Mouse (Mus musculus) spleen, embryonic (tissue): ENCODE results near the gene Sass6.
"Not testable (repeated sequence)": the region's sequence is repeated elsewhere in the genome, so short reads cannot be mapped to it uniquely, and the experiment has no call there.

Experiments used
- CTCF ChIA-PET: fragments of 350-600 bp; sonication (Branson Sonifier 250); formaldehyde crosslinking; loops from one replicate; lab custom pipeline; 2022; lab: Charles Lee

Gene Sass6

DNA sequence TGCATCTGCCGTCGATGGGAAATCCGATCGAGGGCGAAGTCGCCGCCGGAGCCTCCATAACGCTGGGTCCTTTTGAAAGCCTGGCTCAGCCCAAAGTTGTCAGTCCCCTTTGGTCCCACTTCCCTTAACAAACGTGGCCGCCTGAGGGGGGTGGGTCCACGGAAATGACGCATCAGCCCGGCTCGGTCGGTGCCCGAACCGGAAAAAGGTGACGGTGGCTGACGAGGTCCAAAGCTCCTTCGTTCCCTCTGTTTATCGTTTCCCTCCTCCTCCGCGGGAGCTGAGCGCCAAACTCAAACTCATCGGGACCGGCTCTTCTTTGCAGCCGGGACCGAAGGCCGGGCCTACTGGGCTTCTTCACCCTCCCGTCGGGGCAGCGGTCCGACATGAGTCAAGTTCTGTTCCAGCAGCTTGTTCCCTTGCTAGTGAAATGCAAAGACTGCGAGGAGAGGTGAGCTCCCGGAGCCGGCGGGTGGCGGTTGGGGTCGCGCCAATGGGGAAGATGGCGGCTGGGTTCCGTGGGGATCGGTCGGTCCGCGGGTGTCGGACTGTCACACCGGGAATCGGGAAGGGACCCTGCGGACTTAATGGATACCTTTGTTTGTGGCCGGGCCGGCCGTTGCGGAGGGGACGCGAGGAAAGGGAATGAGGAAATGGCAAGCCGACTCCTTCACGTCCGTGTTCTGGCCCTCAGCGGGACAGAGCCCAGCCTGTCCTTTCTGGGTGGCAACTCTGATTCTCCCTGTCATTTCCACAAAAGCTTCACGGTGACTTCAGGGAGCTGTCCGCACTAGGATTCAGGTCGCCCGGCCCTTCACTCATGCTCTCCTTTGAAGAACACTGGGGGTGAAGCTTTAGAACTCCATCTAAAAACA lies at the start of gene Sass6:
Gene Sass6 (plus strand): TSS at position 255 of the 875 bp plus-strand sequence.
- CTCF ChIA-PET, result interaction anchor here (0.5 kb wide), 1 partner anchor 156 kb away, joined by 3 read pairs; no protein-coding TSS in a partner anchor

DNA sequence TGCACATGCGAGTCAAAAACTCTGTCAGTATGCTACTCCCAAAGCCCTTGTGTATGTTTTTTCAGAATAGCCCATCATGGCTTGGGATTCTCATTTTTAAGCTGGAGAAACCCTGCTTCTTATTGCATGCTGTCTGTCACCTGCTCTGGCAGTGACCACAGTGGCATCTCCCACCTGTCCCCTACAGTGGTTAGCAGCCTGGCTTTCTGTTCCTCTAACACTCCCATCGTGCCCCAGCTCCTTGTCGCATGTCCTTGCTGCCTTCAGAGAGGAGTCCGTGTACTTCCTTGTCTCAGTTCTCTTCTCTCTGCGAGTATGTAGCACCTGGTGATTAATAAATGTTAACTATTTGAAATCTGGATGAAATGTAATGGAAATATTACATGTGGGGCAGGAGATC lies 47.4 kb upstream of the Sass6 start:
- CTCF ChIA-PET, result no interaction called here

GRCm38 (mm10) chr3:116551362-116551761 lies 43.4 kb upstream of the Sass6 start:
- CTCF ChIA-PET, result no interaction called here

DNA sequence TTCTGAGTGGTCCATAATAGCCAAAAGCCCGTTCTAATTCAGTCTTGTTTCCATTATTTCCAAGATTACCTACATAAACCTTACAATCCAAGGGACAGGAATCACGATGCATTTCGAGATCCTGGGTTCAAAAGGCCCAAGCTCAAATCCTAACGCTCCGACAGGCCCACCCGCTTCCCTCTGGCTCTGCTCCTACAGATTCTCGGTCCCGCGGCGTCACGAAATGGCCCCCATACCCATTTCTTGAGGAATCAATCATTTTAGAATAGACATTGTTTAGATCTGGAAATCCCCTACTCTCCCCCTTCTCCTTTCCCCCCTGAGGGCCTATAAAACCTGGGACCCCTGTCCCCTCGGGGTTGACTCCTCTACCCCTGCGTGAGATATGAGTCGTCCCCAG lies 33.5 kb upstream of the Sass6 start:
- CTCF ChIA-PET, result not testable (repeated sequence)

DNA sequence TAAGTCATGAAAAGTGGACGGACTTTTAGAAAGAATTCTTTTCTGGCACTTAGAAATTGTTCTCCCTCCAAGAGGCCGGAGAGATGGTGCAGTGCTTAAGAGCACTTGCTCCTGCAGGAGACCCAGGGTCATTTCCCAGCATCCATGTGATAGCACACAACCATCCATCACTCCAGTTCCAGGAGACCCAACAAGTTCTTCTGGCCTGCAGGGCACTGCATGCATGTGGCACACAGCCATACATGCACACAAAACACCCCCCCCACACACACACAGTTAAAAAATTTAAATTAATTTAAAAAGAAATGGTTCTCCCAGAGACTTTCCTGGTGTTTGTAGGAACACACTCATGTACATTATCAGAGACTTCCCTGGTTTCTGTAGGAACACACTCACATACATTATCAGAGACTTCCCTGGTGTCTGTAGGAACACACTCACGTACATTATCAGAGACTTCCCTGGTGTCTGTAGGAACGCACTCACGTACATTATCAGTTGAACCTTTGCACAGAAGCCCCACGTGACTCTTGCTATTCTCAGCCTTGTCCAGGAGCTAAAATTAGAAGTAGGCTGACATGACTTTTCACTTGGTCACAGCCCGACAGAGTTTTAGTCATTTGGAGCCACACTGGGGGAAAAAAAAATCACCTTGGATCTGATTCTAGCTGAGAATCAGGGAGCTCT lies 32.2 kb upstream of the Sass6 start, which contains the start of gene Lrrc39:
Gene Lrrc39 (plus strand): TSS at position 566 of the 687 bp plus-strand sequence.
- CTCF ChIA-PET, result no interaction called here

DNA sequence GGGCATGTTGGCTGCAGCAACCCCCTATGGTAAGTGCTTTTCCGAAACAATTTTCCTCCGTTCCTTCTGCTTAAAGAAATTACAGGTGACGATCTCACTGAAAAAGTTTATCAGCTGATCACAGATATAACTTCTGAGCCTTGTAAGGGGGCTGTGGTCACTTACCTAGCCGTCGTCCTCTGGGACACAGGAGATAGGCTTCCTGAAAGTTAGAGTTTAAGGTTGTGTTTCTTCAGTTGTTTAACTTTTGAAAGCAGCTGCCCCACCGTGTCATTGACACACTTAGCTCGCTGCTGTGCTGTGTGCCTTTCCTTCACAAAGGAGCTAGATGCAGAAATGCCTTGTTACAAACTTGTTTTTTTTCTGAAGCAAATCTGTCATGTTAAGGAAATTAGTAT lies 31.7 kb upstream of the Sass6 start:
- CTCF ChIA-PET, result no interaction called here

DNA sequence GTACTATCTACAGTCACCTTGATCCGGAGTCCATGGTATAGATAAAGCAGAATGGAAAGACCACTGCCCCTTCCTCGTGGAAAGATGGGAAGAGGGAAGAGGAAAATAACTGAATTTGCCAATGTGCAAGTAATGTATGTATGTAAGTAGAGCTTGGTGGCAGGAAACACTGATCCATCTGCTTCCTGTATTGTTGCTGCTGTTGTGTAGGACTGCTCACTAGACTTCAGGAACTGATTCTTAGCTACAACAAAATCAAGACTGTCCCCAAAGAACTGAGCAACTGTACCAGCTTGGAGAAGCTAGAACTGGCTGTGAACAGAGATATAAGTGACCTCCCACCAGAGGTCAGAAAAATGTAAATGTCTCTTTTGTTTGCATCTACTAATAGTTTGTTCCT lies 24.2 kb upstream of the Sass6 start:
- CTCF ChIA-PET, result no interaction called here

DNA sequence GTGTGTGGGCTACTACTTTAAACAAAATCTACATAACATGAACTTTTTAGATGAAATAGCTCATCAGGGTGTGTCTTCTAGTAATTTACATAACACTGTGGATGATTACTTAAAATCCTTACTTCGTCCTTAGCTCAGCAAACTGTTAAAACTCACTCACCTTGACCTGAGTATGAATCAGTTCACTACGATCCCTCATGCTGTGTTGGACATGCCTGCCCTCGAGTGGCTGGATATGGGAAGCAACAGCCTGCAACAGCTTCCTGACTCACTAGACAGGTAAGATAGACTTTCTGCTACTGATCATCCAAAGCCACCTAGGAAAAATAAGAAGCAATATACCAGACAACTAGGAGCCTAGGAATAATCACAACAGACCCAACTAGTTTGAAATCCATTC lies 17.5 kb upstream of the Sass6 start:
- CTCF ChIA-PET, result no interaction called here

DNA sequence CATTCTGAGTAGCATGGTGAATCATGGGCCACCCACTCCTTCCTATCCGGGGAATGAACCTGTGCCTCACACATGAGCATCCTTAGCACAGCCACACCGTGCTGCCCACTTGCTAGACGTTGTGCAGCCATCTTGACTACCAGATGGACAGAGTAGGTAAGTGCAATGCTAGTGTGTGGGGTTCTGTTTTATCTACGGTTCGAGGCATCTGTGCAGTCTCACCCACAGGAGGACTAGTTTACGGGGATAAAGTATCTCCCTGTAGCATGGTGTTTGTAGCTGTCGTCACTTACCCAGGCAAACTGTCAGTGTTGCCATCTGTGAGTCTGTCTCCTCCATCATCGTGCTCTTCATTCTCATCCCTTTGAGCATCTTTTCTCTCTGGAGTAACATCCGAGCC lies 12.6 kb upstream of the Sass6 start:
- CTCF ChIA-PET, result no interaction called here

DNA sequence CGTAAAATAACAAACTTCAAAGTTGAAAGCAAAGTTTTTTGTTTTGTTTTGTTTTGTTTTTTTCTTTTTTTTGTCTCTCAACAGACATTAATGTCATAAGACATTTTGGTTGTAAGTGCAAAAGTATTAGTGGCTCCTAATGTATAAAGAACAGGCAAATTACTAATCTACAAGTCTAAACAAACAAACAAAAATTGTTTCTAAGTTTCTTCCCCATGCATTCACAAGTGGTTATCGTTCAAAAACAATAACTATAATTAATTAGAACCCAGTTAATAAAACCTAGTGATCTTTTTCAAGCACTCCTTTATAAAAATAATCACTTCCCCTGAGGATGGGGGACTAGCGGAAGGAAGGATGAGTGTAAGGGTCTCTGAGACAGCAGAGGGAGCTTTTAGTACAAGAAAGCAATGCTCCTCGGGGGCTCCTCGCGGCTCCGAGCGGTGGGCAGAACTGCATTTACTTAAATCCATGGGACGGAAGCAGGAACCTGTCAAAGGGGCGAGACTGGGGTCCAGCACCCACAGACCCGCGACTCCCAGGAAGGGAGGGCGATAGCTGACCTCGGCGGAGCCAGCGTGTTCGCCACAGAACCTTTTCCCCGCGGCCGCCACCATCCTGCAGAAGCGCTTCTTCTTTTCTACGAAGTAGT lies 580 bp upstream of the Sass6 start:
- CTCF ChIA-PET, result interaction anchor here (0.5 kb wide), 1 partner anchor 157 kb away, joined by 3 read pairs; no protein-coding TSS in a partner anchor

GRCm38 (mm10) chr3:116595603-116595991 lies 815 bp downstream of the Sass6 start:
- CTCF ChIA-PET, result no interaction called here

GRCm38 (mm10) chr3:116599705-116600104 lies 4.9 kb downstream of the Sass6 start:
- CTCF ChIA-PET, result no interaction called here

DNA sequence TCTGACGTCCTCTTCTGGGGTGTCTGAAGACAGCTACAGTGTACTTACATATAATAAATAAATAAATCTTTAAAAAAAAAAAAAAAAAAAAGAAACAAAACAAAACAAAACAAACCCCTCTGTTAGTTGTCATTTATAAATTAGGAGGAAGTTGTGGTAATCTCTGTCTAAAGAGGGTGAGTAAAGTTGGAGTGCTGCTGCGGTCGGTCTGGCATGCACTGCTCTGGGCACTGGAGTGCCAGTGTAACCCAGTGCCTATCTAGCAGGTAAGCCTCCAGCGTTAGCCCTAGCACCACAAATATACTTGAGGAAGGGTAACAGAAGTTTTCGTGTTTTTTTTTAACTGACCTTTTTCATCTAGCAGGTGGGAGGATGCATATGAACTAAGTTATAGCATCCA lies 6.2 kb downstream of the Sass6 start:
- CTCF ChIA-PET, result no interaction called here

GRCm38 (mm10) chr3:116601781-116602180 lies 7.0 kb downstream of the Sass6 start:
- CTCF ChIA-PET, result interaction anchor here (0.5 kb wide), 1 partner anchor 173 kb away, joined by 3 read pairs; no protein-coding TSS in a partner anchor

- CTCF ChIA-PET, result no interaction called here
These were observed 9.8 kb downstream of the Sass6 start for GRCm38 (mm10) chr3:116604570-116604969.

DNA sequence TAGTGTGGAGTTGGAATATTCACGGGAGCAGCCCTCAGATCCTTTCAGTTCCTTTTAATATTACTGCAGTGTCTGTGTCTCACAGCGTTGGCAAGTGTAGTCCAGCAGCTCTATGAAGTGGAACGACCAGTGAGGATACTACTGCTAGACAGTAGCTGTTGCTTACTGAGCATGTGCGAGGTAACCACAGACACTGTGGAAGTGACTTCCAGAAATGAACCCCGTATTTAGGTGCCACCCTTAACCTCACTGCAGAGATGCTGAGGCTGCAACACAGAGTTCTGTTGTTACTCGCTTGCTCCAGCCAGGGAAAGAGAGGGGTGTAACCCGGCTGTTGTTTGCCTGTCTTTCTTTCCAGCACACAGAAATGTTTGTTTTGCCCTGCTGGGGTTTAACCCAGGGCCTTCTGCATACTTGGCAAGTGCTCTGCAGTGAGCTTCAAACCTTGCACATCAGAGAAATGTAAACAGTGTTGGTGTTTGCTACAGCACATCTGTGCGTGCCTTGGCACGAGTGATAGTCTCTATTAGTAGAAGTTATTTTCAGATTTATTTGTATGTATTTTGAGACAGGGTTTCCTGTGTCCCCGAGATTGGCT lies 19.6 kb downstream of the Sass6 start, which contains the start of gene Trmt13:
Gene Trmt13 (minus strand): TSS at position 293 of the 598 bp plus-strand sequence.
- CTCF ChIA-PET, result interaction anchor here (0.7 kb wide), 1 partner anchor 615 kb away, joined by 3 read pairs; no protein-coding TSS in a partner anchor

DNA sequence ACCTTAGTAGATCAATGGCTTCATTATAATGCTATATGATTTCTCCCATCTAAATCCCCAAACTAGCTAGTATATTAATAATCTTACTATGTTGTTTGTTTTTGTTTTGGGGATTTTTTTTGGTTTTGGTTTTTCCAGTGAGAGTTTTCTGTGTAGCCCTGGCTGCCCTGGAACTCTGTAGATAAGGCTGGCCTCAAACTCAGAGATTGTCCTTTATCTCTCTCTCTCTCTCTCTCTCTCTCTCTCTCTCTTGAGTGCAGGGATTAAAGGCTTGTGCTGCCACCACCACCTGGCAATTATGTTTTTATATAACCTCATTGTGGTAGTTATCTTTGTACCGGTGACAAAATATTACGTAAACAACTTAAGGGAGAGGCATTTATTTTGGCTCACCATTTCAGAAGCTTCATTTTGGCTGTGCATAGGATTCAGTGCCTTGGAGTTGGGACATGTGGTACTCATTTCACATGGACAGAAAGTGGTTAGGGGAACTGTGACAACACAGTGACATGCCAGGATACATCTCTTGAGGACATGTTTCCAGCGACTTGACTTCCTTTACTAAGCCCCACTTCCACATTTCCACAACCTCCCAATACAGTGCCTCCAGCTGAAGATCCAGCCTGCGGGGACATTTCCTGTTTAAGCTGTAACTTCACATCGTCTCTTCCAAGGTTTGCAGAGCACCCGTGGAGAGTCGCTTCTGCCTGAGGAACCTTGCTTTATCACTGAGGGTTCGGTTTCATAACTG lies 20.7 kb downstream of the Sass6 start:
- CTCF ChIA-PET, result interaction anchor here (0.7 kb wide), 1 partner anchor 616 kb away, joined by 3 read pairs; no protein-coding TSS in a partner anchor

DNA sequence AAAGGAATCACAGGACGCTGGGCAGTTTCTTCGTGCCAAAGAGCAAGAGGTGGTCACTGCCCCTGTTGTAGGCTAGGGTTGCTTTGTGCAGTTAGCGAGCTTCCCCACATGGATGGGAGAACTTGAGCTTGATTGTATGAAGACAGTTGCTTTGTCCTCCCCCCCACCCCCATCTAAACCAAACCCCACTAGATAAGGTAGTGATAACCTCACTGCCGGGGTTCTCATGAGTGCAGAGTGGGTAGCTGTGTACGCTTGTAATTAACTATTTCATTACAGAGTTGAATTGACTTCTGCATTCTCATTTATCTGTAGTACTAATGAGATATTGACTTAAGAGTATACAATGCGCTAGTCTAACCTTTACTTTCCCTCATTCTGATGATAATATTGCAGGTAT lies 24.1 kb downstream of the Sass6 start:
- CTCF ChIA-PET, result no interaction called here

DNA sequence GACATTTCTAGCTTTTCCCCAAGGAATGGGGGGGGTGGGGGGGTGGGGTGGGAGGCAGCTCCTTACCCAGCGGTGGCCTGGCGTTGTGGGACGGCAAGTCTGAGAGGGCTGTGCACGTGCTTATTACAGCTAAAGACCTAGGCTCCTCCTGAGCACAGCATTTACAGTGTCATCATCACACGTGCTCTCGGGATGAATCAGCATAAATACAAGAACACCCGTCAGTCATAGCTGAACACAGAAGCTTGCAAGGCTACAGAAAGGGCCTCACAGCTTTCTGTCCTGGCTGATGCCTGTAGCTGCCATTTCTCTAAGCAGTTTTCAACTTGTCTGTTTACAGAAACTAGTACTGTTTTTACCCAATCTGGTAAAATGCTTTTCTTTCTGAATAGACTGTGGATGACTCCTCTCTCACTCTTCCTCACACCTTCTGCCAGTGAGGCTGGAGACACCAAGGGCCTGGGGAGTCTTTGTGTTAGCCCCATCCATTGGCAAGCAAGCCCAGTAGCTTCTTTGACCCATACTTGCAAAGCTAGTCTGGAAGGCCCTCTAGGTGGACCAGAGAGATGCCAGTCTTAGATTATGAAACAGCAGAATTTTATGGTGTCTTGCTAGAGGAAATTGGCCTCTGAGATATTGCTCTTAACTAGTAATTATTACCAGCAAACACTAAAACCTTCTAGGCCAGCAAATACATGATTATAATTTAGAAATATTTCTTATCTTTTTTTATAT lies 26.0 kb downstream of the Sass6 start:
- CTCF ChIA-PET, result interaction anchor here (0.6 kb wide), 1 partner anchor 115 kb away, joined by 3 read pairs; no protein-coding TSS in a partner anchor

- CTCF ChIA-PET, result no interaction called here
These were observed 27.9 kb downstream of the Sass6 start for GRCm38 (mm10) chr3:116622641-116623040.
